Mouse (Mus musculus) adrenal gland, adult 8-10 months (tissue): ENCODE measurements around the gene Mcu. TPM values are rescaled to one million over a fixed set of nuclear protein-coding genes. Genes with fewer than 3 reads are reported as not detected.

Source experiments
- DNase-seq: peaks from one replicate; pipeline ENCODE4 v3.0.0; 2022
- total RNA-seq, 4 experiments: library from RNA; stranded (reverse); gene quantifications; 2 replicates each; pipeline ENCODE4 v1.2.4; 2022

Mcu gene
- total RNA-seq, 4 experiments from 2014 or later: 40.4 to 61.1 (median 47.8) TPM

DNA sequence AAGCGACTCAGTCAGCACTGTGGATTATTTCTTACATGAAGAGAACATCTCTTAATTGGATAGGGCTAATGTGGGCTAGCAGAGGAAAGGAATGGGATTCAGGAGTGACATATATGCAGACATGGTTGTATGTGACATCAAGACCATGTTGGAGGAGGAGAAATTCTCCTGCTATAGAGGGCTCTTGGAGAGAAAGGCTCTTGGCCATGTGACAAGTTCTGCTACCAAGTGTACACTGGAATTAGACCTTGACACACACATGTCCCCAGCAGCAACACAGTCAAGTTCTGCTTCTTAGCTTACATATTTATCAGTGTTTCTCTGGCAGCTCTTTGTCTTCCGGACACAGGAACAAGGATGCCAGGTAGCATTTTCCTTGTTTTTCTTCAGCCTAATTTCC, 129.1 kb downstream of the Mcu start:
- DNase-seq: no peak

DNA sequence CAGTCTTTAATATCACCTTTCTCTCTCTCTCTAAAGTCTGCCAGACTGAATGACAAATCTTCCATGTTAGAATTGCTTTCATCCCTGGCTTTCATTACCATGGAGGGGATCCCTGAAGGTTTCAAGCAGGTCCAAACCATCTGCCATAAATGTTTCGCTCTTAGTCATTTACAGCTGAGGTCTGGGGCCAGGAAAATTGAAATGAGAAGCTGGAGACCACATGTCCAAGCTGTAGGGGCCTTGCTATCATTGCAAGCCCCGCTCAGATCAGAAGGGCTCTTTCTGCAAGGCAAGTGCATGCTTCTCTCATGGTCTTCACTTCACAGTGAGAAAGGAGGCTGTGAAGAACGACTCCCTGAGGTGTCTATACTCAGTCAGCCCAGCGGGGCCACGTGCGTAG, 132.2 kb downstream of the Mcu start:
- no peak for DNase-seq

DNA sequence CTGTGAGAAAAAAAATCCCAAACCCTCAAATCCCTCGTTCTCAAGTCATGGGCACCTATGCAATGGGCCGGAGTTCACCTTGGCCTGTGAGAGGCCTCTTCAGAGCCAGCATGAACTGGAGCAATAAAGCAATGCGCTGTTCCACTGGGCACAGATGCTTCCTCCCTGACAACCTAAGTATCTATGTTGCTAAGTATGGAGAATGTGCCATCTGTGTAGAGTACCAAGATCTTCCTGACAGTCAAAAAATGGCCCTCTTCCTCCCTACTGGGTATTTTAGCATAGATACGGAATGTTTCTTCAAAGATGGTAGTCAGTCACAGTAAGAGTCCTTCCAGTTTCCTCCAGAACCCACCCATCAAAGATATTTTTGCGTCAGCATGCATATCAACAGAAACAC, 135.1 kb downstream of the Mcu start:
- DNase-seq: no peak

DNA sequence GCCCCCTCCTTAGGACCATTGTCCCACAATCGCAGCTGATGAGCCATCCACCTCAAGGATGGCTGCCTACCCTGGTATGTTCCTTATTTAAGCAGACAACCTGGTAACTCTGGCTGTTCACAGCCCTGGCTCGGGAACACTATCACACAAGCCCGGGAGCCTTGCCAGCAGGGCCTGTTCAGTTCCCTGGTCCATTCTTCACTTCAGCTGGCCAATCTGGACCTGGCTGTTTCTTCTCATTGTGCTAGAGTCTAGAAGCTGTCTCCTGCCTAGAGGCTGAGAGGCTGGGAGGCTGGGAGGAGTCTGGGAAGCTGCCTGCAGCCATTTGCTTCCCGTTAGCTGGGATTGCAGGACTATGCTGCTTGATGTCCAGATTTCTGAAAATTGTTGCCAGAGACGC, 146.0 kb downstream of the Mcu start:
- no peak for DNase-seq

DNA sequence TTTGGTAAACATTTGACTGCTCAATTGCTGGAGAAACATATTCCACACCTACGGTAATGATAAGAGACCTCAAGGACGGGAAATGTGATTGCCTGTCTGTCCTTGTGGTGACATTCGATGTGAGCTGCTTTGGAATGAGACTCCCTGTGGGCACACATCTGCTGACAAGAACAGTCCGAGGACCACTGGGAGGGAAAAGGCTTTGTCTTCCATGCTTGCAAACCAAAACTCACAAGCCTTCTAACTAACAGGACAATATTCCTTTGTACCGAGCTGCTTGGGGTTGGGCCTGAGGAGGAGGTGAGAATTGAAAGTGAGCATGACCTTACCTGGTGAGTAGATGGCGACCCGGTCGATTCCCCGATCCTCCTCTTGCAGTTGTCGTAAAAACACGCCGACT, 149.2 kb downstream of the Mcu start:
- no peak for DNase-seq

DNA sequence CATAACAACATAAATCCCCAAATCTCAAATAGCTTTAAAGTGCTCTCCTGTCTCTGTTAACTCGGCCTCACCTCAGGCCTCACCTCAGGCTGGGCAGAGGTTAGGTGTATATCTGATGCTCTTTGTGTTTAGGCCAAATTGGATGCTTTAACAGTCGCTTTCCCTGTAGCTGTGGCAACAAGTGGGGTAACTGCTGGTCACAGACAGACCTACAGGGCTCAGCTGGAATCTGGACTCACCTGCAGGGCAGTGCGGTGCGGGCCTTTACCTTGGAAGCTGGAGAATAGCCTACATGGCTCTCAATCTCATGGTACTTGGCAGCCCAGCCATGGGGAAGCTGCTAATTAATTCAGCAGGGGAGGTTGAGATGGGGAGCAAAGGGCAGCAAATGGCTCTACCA, 149.9 kb downstream of the Mcu start:
- no peak for DNase-seq

- no peak for DNase-seq
Measured at GRCm38 (mm10) chr10:59465546-59465945, 150.9 kb downstream of the Mcu start.

DNA sequence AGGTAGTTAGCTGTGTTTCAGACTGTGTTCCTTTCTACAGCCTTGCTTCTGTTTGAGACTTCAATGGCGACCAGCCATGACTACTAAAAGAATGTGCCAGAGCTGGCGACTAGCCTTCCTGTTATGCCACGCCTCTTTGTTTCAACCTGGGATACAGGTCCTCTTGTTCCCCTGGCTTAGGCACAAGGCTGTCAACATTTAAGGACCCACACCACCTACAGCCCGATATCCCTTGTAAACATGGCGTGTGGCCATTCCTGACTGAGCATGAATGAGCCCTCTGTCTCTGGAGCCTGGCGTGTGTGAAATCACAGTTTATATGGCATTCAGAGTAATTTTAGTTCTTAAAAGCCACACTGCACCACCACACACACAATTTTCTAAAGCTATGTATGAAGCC, 154.2 kb downstream of the Mcu start:
- no peak for DNase-seq

DNA sequence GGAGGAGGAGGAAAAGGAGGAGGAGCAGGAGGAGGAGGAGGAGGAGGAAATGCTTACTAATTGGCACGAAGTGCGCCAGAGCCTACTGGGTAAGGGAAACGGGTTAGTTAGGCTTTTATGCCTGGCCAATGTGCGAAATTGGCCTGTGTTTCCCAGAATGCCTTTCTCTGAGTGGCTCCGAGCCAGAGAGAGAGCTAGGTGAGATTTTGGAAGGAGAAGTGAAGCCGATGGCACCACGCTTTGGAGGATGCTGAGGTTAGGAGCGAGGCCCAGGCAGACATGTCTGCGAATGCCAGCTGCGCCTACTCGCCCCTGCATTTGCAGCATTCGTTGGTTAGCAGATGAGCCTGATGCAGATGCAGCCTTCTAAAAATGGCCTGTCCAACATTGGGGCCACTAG, 156.7 kb downstream of the Mcu start:
- DNase-seq: no peak

- no peak for DNase-seq
Measured at GRCm38 (mm10) chr10:59454631-59455030, 161.9 kb downstream of the Mcu start.

- DNase-seq: no peak
Measured at GRCm38 (mm10) chr10:59451839-59452238, 164.7 kb downstream of the Mcu start.

GRCm38 (mm10) chr10:59447546-59447945, 168.9 kb downstream of the Mcu start:
- DNase-seq: no peak

- no peak for DNase-seq
Measured at GRCm38 (mm10) chr10:59446911-59447437, 169.5 kb downstream of the Mcu start.

- no peak for DNase-seq
Measured at GRCm38 (mm10) chr10:59444635-59445034, 171.9 kb downstream of the Mcu start.

- no peak for DNase-seq
Measured at GRCm38 (mm10) chr10:59444106-59444505, 172.4 kb downstream of the Mcu start.

GRCm38 (mm10) chr10:59443212-59443611, 173.3 kb downstream of the Mcu start:
- peak; percentile 62 for DNase-seq

DNA sequence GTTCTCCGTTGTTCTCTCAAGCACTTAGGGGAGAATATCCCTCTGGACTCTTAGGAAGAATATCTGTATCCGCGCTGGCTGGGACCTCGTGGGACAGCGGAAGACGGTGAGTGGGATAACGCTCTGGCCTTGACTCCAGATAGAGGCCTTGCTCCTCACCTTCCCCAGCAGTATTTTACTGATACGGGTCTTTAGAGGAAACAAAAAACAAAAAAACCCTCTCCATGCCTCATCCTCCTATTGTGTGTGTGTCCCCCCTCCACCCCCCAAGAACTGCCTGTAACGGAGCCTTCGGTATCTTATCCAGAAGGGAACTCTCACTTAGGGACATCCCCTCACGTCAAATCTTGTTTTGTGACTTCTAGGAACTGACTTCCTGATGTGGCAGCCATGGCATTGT, 174.8 kb downstream of the Mcu start, which contains the start of gene Oit3:
TSS of gene Oit3 (minus strand) at position 44 of the 400 bp plus-strand sequence.
- no peak for DNase-seq

GRCm38 (mm10) chr10:59440177-59440576, 176.3 kb downstream of the Mcu start:
- no peak for DNase-seq

DNA sequence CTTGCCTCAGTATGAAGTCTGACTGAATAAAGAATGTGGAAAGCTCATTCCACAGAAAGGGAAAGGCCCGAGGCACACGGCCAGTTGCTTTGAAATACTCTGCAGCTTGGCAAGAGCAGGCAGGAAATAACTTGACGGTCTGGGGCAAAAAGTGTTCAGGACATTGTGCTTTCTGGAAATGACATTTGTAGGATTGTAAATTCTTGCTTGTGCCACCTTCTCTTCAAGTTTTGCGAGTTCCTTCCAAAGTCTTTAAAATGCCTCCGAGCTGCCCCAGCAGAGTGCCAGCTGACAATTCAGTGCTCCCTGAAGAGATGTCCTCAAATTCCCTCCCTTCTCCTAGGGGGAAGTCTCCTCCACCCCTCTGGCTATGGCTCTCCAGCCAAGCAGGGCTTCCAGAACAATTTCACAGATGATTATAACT, 177.0 kb downstream of the Mcu start:
- DNase-seq: no peak

- no peak for DNase-seq
Measured at GRCm38 (mm10) chr10:59438651-59439050, 177.8 kb downstream of the Mcu start.

DNA sequence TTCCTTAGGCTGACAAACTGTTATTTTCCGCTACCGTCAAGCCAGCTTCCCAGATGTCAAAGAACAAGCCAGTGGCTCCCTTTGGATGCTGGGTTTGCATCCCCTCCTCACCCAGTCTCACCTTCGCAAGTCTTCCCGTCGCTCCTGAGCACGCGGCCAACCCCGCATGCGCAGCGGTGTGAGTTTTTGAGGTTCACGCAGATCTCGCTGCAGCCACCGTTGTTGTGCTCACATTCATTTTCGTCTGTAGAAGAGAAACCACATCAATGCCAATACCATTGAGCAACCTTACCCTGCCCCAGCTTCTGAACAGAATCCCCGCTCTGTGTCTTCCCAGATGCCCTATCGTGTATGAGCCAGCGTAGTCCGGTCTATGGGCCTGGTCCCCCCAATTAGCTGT, 180.7 kb downstream of the Mcu start:
- no peak for DNase-seq

DNA sequence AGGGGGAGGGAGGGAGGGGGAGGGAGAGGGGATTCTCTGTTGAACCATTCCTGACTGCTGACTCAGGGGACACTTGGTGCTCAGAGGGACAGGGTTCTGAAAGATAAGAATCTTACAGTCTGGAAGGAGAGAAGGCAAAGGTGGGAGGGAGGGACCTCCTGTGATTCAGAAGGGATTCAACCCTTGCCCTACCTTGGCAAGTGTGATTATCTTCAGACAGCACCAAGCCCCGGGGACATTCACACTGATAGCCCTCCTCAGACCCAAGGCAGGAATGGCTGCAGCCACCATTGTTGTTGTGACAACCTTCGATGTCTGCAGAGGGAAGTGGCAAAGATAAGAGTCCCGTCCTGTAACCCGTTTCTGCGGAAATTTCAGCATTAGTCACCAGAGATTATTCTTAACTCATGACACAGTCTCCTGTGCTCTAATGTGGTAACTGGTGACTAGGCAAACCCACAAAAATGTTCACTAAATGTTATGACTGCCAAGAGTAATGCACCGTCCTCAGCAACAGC, 185.7 kb downstream of the Mcu start:
- DNase-seq: no peak

GRCm38 (mm10) chr10:59429448-59430135, 186.9 kb downstream of the Mcu start:
- DNase-seq: no peak

DNA sequence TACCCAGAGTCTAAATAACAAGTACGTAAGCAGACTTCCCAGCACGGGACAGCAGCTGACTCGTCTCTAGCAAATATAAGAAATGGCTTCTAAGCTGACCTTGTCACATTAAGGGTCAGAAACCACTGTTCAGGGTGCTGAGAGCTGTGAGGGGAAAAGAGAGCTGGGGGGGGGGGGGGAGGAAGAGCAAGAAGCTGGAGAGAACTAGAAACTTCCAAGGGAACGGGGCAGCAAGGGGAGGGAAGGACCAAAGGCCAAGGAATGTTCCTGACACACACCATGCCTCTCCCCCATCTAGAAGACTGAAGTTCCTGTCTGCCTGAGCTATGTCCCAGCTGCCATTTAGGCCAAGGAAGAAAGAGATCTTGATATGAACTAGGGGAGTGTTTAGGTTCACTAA, 190.1 kb downstream of the Mcu start:
- DNase-seq: no peak
